Mouse (Mus musculus) hindbrain, embryonic 11.5 days (tissue): ENCODE results near the gene Otulin. TPM values are rescaled to one million over a fixed set of nuclear protein-coding genes. Genes with fewer than 3 reads are reported as not detected.
A peak's percentile ranks its signal among the peaks of the same experiment; 100 is the strongest.

Experiments
- ATAC-seq: fragments of 200-750 bp; cut with Nextera tagmentation; 2 replicates; pipeline ENCODE4 v1.8.0; 2017; ENCODE audit warnings: mild to moderate bottlenecking, moderate TSS enrichment, moderate library complexity; ENCODE audit not compliant: low FRiP score
- DNase-seq: peaks from one replicate; pipeline ENCODE4 v3.0.0-alpha.2; 2015; ENCODE audit warnings: low spot score
- H3K27ac ChIP-seq: fragments of 300-500 bp; sonication (generic); 2 replicates; pipeline ENCODE4 v1.5.1; 2014; ENCODE audit warnings: mild to moderate bottlenecking, low read depth, low read length
- H3K27me3 ChIP-seq: fragments of 300-500 bp; sonication (generic); 2 replicates; pipeline ENCODE4 v1.6.1; 2014; ENCODE audit warnings: mild to moderate bottlenecking, low read length, moderate library complexity, mixed read lengths; ENCODE audit not compliant: control insufficient read depth, insufficient read depth
- H3K36me3 ChIP-seq: fragments of 300-500 bp; sonication (generic); 2 replicates; pipeline ENCODE4 v1.6.1; 2014; ENCODE audit warnings: mild to moderate bottlenecking, low read length, moderate library complexity, mixed read lengths; ENCODE audit not compliant: control insufficient read depth, insufficient read depth
- H3K4me1 ChIP-seq: fragments of 300-500 bp; sonication (generic); replicated peaks from 2 replicates; pipeline ENCODE4 v1.6.1; 2014; ENCODE audit warnings: low read length, mixed read lengths; ENCODE audit not compliant: control insufficient read depth, insufficient read depth
- H3K4me2 ChIP-seq: fragments of 300-500 bp; sonication (generic); replicated peaks from 2 replicates; pipeline ENCODE4 v1.6.1; 2014; ENCODE audit warnings: mild to moderate bottlenecking, low read depth, low read length
- H3K4me3 ChIP-seq: fragments of 300-500 bp; sonication (generic); 2 replicates; pipeline ENCODE4 v1.5.1; 2014; ENCODE audit warnings: low read depth, low read length
- H3K9ac ChIP-seq: fragments of 300-500 bp; sonication (generic); 2 replicates; pipeline ENCODE4 v1.6.1; 2014; ENCODE audit warnings: low read depth, low read length
- H3K9me3 ChIP-seq: fragments of 300-500 bp; sonication (generic); 2 replicates; pipeline ENCODE4 v1.6.1; 2016; ENCODE audit warnings: low read length; ENCODE audit not compliant: control insufficient read depth
- WGBS: fragments of 180-500 bp; shearing (Covaris S2); extraction: QIAGEN DNeasy Blood & Tissue Kit; methylation state at CpG from one replicate; pipeline ENCODE4 v1.1.7; 2014; 5-methylcytosine and 5-hydroxymethylcytosine counted together
- polyA plus RNA-seq: library from polyadenylated mRNA; unstranded; fragments of >200 nt; fragmentation: Nextera tagmentation; extraction: Ambion mirVana; gene quantifications from 2 replicates; pipeline ENCODE4 v1.2.1, GENCODE M21; 2014

Gene Otulin
- polyA plus RNA-seq, 1 experiment from 2014 or later = 31.8 TPM

DNA sequence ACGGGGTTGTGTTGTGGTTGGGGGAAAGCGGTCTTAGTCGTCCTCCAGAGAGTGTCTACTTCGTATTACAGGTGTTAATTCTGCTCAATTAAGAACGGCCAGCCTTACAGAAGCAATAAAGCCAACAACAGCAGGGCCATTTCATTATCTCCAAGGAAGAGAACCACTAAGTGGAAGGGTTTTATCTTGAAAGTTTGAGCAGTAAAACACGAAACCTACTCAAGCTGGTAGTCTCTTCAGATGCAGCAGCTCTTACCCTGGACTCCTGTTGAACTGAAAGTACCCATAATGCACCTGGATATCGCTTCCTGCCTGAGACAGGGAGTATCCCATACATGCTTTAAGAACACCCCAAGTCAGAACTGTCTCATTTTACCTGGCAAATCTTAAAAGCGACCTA is 40.2 kb upstream of the Otulin start:
- Histone ChIP-seq H3K4me2 (no peak overlapping the region), H3K9ac (no peak overlapping the region), H3K4me1 (no peaks in the 10 kb centered on the region), H3K27me3 (no peaks in the 10 kb centered on the region), H3K9me3 (no peaks in the 10 kb centered on the region), H3K27ac (no peak overlapping the region), H3K36me3 (no peaks in the 10 kb centered on the region), H3K4me3 (no peak overlapping the region)
- WGBS = 90% methylated on average over 8 of the region's 8 CpGs
- ATAC-seq = no peak
- no peak for DNase-seq

- Histone ChIP-seq H3K9me3 (no peaks in the 10 kb centered on the region), H3K4me3 (no peak overlapping the region), H3K27me3 (no peaks in the 10 kb centered on the region), H3K4me2 (no peak overlapping the region), H3K27ac (no peak overlapping the region), H3K36me3 (no peaks in the 10 kb centered on the region), H3K4me1 (no peaks in the 10 kb centered on the region), H3K9ac (no peak overlapping the region)
- ATAC-seq = no peak
- no peak for DNase-seq
- 78% methylated on average over 12 of the region's 12 CpGs for WGBS
Measured at GRCm38 (mm10) chr15:27669931-27670411, 39.5 kb upstream of the Otulin start.

GRCm38 (mm10) chr15:27669276-27669675 is 38.8 kb upstream of the Otulin start:
- H3K9me3 ChIP-seq = no peaks in the 10 kb centered on the region
- no peak overlapping the region for H3K9ac ChIP-seq
- WGBS = 78% methylated on average over 4 of the region's 4 CpGs
- H3K4me1 ChIP-seq = no peaks in the 10 kb centered on the region
- no peak overlapping the region for H3K4me3 ChIP-seq
- ATAC-seq = no peak
- no peak for DNase-seq
- H3K27me3 ChIP-seq = no peaks in the 10 kb centered on the region
- H3K36me3 ChIP-seq = no peaks in the 10 kb centered on the region
- no peak overlapping the region for H3K27ac ChIP-seq
- no peak overlapping the region for H3K4me2 ChIP-seq

- Histone ChIP-seq H3K27me3 (no peaks in the 10 kb centered on the region), H3K9ac (no peak overlapping the region), H3K9me3 (no peaks in the 10 kb centered on the region), H3K27ac (no peak overlapping the region), H3K4me2 (no peak overlapping the region), H3K4me3 (no peak overlapping the region), H3K36me3 (no peaks in the 10 kb centered on the region), H3K4me1 (no peaks in the 10 kb centered on the region)
- WGBS = 90% methylated on average over 7 of the region's 7 CpGs
- ATAC-seq (no peak), DNase-seq (no peak)
Measured at GRCm38 (mm10) chr15:27668557-27668956, 38.1 kb upstream of the Otulin start.

GRCm38 (mm10) chr15:27668001-27668461 is 37.5 kb upstream of the Otulin start:
- no peak overlapping the region for H3K4me3 ChIP-seq
- no peaks in the 10 kb centered on the region for H3K36me3 ChIP-seq
- no peak overlapping the region for H3K27ac ChIP-seq
- no peaks in the 10 kb centered on the region for H3K9me3 ChIP-seq
- no peak overlapping the region for H3K9ac ChIP-seq
- H3K4me1 ChIP-seq = no peaks in the 10 kb centered on the region
- DNase-seq = no peak
- H3K27me3 ChIP-seq = no peaks in the 10 kb centered on the region
- 89% methylated on average over 9 of the region's 9 CpGs for WGBS
- ATAC-seq = no peak
- no peak overlapping the region for H3K4me2 ChIP-seq

DNA sequence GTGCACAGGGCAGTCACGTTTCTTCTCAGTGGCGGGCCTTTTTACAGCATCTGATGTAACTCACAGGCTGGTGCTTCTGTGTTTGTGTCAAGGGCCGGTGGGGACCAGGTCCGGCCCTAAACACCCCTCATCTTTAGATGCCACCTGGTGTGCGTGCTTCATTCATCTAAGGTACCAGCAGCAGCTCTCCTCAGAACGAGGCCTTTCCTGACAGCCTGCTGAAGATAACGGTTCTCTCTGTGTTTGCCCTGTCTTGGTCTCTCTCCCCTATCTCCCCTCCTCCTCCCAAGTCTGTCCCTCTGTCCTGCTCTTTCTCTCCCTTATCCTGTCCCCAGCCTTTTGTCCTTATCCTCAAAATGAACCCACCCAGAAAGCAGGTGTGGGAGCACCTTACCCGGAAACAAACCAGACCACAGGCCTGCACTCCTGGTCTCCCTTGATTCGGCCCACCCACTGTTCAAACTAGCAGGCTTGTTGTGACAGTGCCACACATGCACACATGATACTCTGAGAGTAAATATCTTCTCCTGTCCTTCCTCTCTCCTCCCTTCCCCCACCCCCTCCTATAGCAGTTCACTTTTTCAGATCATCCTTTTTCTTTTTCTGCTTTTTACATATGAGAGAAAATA is 36.5 kb upstream of the Otulin start:
- no peak overlapping the region for H3K27ac ChIP-seq
- H3K4me3 ChIP-seq = no peak overlapping the region
- no peak overlapping the region for H3K9ac ChIP-seq
- H3K4me1 ChIP-seq = no peaks in the 10 kb centered on the region
- no peaks in the 10 kb centered on the region for H3K36me3 ChIP-seq
- no peaks in the 10 kb centered on the region for H3K27me3 ChIP-seq
- ATAC-seq (no peak), DNase-seq (no peak)
- H3K9me3 ChIP-seq = no peaks in the 10 kb centered on the region
- no peak overlapping the region for H3K4me2 ChIP-seq
- WGBS = 77% methylated on average over 9 of the region's 9 CpGs

GRCm38 (mm10) chr15:27665392-27665911 is 35.0 kb upstream of the Otulin start:
- Histone ChIP-seq H3K4me1 (no peaks in the 10 kb centered on the region), H3K4me3 (no peak overlapping the region), H3K27me3 (no peaks in the 10 kb centered on the region), H3K36me3 (no peaks in the 10 kb centered on the region), H3K9me3 (no peaks in the 10 kb centered on the region), H3K9ac (no peak overlapping the region), H3K4me2 (no peak overlapping the region), H3K27ac (no peak overlapping the region)
- ATAC-seq (no peak; the same call in 1 of the 2 replicates), DNase-seq (peak; percentile 27)
- WGBS = 59% methylated on average over 21 of the region's 21 CpGs

- no peak for ATAC-seq
- Histone ChIP-seq H3K27ac (no peak overlapping the region), H3K4me2 (no peak overlapping the region), H3K9me3 (no peaks in the 10 kb centered on the region), H3K9ac (no peak overlapping the region), H3K4me1 (no peaks in the 10 kb centered on the region), H3K36me3 (no peaks in the 10 kb centered on the region), H3K4me3 (no peak overlapping the region), H3K27me3 (no peaks in the 10 kb centered on the region)
- 95% methylated on average over 9 of the region's 9 CpGs for WGBS
- no peak for DNase-seq
Measured at GRCm38 (mm10) chr15:27664126-27664525, 33.6 kb upstream of the Otulin start.

GRCm38 (mm10) chr15:27662699-27663098 is 32.2 kb upstream of the Otulin start:
- no peak for ATAC-seq
- 81% methylated on average over 1 of the region's 1 CpGs for WGBS
- no peaks in the 10 kb centered on the region for H3K9me3 ChIP-seq

More at GRCm38 (mm10) chr15:27662699-27663098, 32.2 kb upstream of the Otulin start:
- H3K4me3 ChIP-seq = no peak overlapping the region
- H3K4me1 ChIP-seq = no peaks in the 10 kb centered on the region
- DNase-seq = no peak
- no peaks in the 10 kb centered on the region for H3K36me3 ChIP-seq
- H3K4me2 ChIP-seq = no peak overlapping the region
- H3K27me3 ChIP-seq = no peaks in the 10 kb centered on the region
- no peak overlapping the region for H3K27ac ChIP-seq
- no peak overlapping the region for H3K9ac ChIP-seq
